Mouse (Mus musculus) liver, adult 10 weeks (tissue): ENCODE measurements around the gene Clic3. TPM values are rescaled to one million over a fixed set of nuclear protein-coding genes. Genes with fewer than 3 reads are reported as not detected.

ENCODE experiments used
- polyA plus RNA-seq: library from polyadenylated mRNA; stranded (reverse); fragments of 350-450 nt; fragmentation: Illumina TruSeq; extraction: RNeasy Lipid Tissue Mini Kit (QIAGEN cat#74804); gene quantifications from one replicate; pipeline ENCODE4 v1.2.3, GENCODE M21; 2014; ENCODE audit warnings: low read depth, low replicate concordance

The Clic3 gene
- polyA plus RNA-seq, result not detected

GRCm38 (mm10) chr2:25456205-25456953 lies at the start of gene Clic3:
Gene Clic3, plus strand, starts transcription at chr2:25456838.

GRCm38 (mm10) chr2:25422587-25423410 lies 33.8 kb upstream of the Clic3 start, which contains the start of gene Fut7:
Gene Fut7, plus strand, starts transcription at chr2:25423267.

GRCm38 (mm10) chr2:25428442-25429236 lies 28.0 kb upstream of the Clic3 start, which contains the start of gene Abca2:
Gene Abca2, plus strand, starts transcription at chr2:25428703.

GRCm38 (mm10) chr2:25460551-25461309 lies 4.1 kb downstream of the Clic3 start, which contains the start of gene Paxx:
Gene Paxx, minus strand, starts transcription at chr2:25461094.

GRCm38 (mm10) chr2:25469969-25470368 lies 13.3 kb downstream of the Clic3 start, which contains the start of gene Ptgds:
Gene Ptgds, minus strand, starts transcription at chr2:25470046.

GRCm38 (mm10) chr2:25493476-25493961 lies 36.9 kb downstream of the Clic3 start, which contains the start of gene Lcn12:
Gene Lcn12, minus strand, starts transcription at chr2:25493911.

GRCm38 (mm10) chr2:25500576-25501405 lies 44.2 kb downstream of the Clic3 start, which contains the start of gene Fbxw5:
Gene Fbxw5, plus strand, starts transcription at chr2:25500750.

GRCm38 (mm10) chr2:25501593-25502486 lies 45.2 kb downstream of the Clic3 start, which contains the start of gene C8g:
Gene C8g, minus strand, starts transcription at chr2:25501719.

Other genes with a start within 250 kb of the Clic3 start
- gene Nelfb, start 245.3 kb upstream of the Clic3 start, polyA plus RNA-seq, result 4.3 TPM
- gene Stpg3, start 242.2 kb upstream of the Clic3 start, polyA plus RNA-seq, result not detected
- gene Fam166a, start 238.1 kb upstream of the Clic3 start, polyA plus RNA-seq, result not detected
- gene Tubb4b, start 232.1 kb upstream of the Clic3 start, polyA plus RNA-seq, result 31.1 TPM
- gene Slc34a3, start 222.5 kb upstream of the Clic3 start, polyA plus RNA-seq, result not detected
- not detected for gene Rnf224, start 220.1 kb upstream of the Clic3 start, polyA plus RNA-seq
- not detected for gene Rnf208, start 214.6 kb upstream of the Clic3 start, polyA plus RNA-seq
- gene Cysrt1, start 214.4 kb upstream of the Clic3 start, polyA plus RNA-seq, result not detected
- gene AL732309.1, start 210.0 kb upstream of the Clic3 start, polyA plus RNA-seq, result 0.69 TPM
- 0.85 TPM for gene Tmem203, start 201.4 kb upstream of the Clic3 start, polyA plus RNA-seq
- 0.19 TPM for gene Tprn, start 194.2 kb upstream of the Clic3 start, polyA plus RNA-seq
- gene Ssna1, start 184.4 kb upstream of the Clic3 start, polyA plus RNA-seq, result 2.6 TPM
- 7.9 TPM for gene Anapc2, start 184.4 kb upstream of the Clic3 start, polyA plus RNA-seq
- gene Tmem210, start 168.7 kb upstream of the Clic3 start, polyA plus RNA-seq, result not detected
- not detected for gene Lrrc26, start 166.9 kb upstream of the Clic3 start, polyA plus RNA-seq
- not detected for gene Grin1, start 137.7 kb upstream of the Clic3 start, polyA plus RNA-seq
- 8.7 TPM for gene Man1b1, start 124.5 kb upstream of the Clic3 start, polyA plus RNA-seq
- gene Dpp7, start 100.5 kb upstream of the Clic3 start, polyA plus RNA-seq, result 4.9 TPM
- 1.8 TPM for gene Uap1l1, start 91.2 kb upstream of the Clic3 start, polyA plus RNA-seq
- not detected for gene Sapcd2, start 84.5 kb upstream of the Clic3 start, polyA plus RNA-seq
- not detected for gene Entpd2, start 61.0 kb upstream of the Clic3 start, polyA plus RNA-seq
- gene Npdc1, start 57.5 kb upstream of the Clic3 start, polyA plus RNA-seq, result 1.1 TPM
- not detected for gene Fut7, start 33.6 kb upstream of the Clic3 start, polyA plus RNA-seq
- 2.0 TPM for gene Abca2, start 28.1 kb upstream of the Clic3 start, polyA plus RNA-seq
- gene Paxx, start 4.3 kb downstream of the Clic3 start, polyA plus RNA-seq, result 57.0 TPM
- gene Ptgds, start 13.2 kb downstream of the Clic3 start, polyA plus RNA-seq, result 2.1 TPM
- not detected for gene Lcn12, start 37.1 kb downstream of the Clic3 start, polyA plus RNA-seq
- 1.9 TPM for gene Fbxw5, start 43.9 kb downstream of the Clic3 start, polyA plus RNA-seq
- 156 TPM for gene C8g, start 44.9 kb downstream of the Clic3 start, polyA plus RNA-seq
- gene Traf2, start 90.1 kb downstream of the Clic3 start, polyA plus RNA-seq, result 0.93 TPM
- 9.1 TPM for gene Edf1, start 101.0 kb downstream of the Clic3 start, polyA plus RNA-seq
- not detected for gene Mamdc4, start 118.0 kb downstream of the Clic3 start, polyA plus RNA-seq
- gene Phpt1, start 118.4 kb downstream of the Clic3 start, polyA plus RNA-seq, result 3.5 TPM
- gene Ajm1, start 124.9 kb downstream of the Clic3 start, polyA plus RNA-seq, result not detected
- gene Rabl6, start 151.7 kb downstream of the Clic3 start, polyA plus RNA-seq, result 7.1 TPM
- gene Ccdc183, start 160.8 kb downstream of the Clic3 start, polyA plus RNA-seq, result not detected
- gene Tmem141, start 165.2 kb downstream of the Clic3 start, polyA plus RNA-seq, result 7.4 TPM
- 34.9 TPM for gene Fcna, start 171.2 kb downstream of the Clic3 start, polyA plus RNA-seq
- not detected for gene Lcn8, start 196.3 kb downstream of the Clic3 start, polyA plus RNA-seq
- not detected for gene Lcn5, start 201.1 kb downstream of the Clic3 start, polyA plus RNA-seq
- gene Lcn6, start 219.9 kb downstream of the Clic3 start, polyA plus RNA-seq, result not detected
- gene Lcn10, start 225.9 kb downstream of the Clic3 start, polyA plus RNA-seq, result not detected
- not detected for gene Obp2a, start 243.2 kb downstream of the Clic3 start, polyA plus RNA-seq
- gene Bmyc, start 249.9 kb downstream of the Clic3 start, polyA plus RNA-seq, result 0.72 TPM